Mouse (Mus musculus): ENCODE results near the gene Ube2j2. TPM values are rescaled to one million over a fixed set of nuclear protein-coding genes. Genes with fewer than 3 reads are reported as not detected.

Gene Ube2j2
- polyA plus RNA-seq, 1 experiment from 2014 or later: 115 TPM

- Histone ChIP-seq H3K9ac (no peak overlapping the region), H3K4me2 (no peak overlapping the region), H3K36me3 (peaks cover 14% of the 10 kb centered on the region), H3K4me3 (no peak overlapping the region), H3K4me1 (replicated peaks) (no peaks in the 10 kb centered on the region), H3K27me3 (no peaks in the 10 kb centered on the region), H3K9me3 (no peaks in the 10 kb centered on the region), H3K27ac (replicated peaks) (no peak overlapping the region)
- ATAC-seq (ENCODE audit: low FRiP score, low read depth): no peak
- WGBS: 90% methylated on average over 13 of the region's 13 CpGs
Observed at GRCm38 (mm10) chr4:155969043-155969653, 25.5 kb downstream of the Ube2j2 start.

GRCm38 (mm10) chr4:155970286-155970685, 26.7 kb downstream of the Ube2j2 start:
- ATAC-seq (ENCODE audit: low FRiP score, low read depth): no peak
- Histone ChIP-seq H3K9me3 (no peaks in the 10 kb centered on the region), H3K36me3 (peaks cover 9% of the 10 kb centered on the region), H3K27me3 (no peaks in the 10 kb centered on the region), H3K9ac (no peak overlapping the region), H3K4me2 (no peak overlapping the region), H3K27ac (replicated peaks) (no peak overlapping the region), H3K4me3 (no peak overlapping the region), H3K4me1 (replicated peaks) (no peaks in the 10 kb centered on the region)
- WGBS: 88% methylated on average over 5 of the region's 5 CpGs

GRCm38 (mm10) chr4:155972651-155973050, 29.0 kb downstream of the Ube2j2 start:
- H3K9ac ChIP-seq: no peak overlapping the region
- no peak for ATAC-seq (ENCODE audit: low FRiP score, low read depth)
- no peaks in the 10 kb centered on the region for H3K4me1 ChIP-seq (replicated peaks)
- no peaks in the 10 kb centered on the region for H3K9me3 ChIP-seq
- no peak overlapping the region for H3K4me2 ChIP-seq
- no peaks in the 10 kb centered on the region for H3K27me3 ChIP-seq
- H3K27ac ChIP-seq (replicated peaks): no peak overlapping the region
- H3K4me3 ChIP-seq: no peak overlapping the region
- 67% methylated on average over 6 of the region's 6 CpGs for WGBS
- no peaks in the 10 kb centered on the region for H3K36me3 ChIP-seq

- no peak for ATAC-seq (ENCODE audit: low FRiP score, low read depth)
- WGBS: 84% methylated on average over 2 of the region's 2 CpGs
- H3K27ac ChIP-seq (replicated peaks): no peak overlapping the region
- no peak overlapping the region for H3K9ac ChIP-seq
- no peak overlapping the region for H3K4me3 ChIP-seq
- H3K9me3 ChIP-seq: no peaks in the 10 kb centered on the region
- H3K36me3 ChIP-seq: no peaks in the 10 kb centered on the region
- H3K4me1 ChIP-seq (replicated peaks): no peaks in the 10 kb centered on the region
- no peak overlapping the region for H3K4me2 ChIP-seq
- no peaks in the 10 kb centered on the region for H3K27me3 ChIP-seq
Observed at GRCm38 (mm10) chr4:155973239-155973638, 29.6 kb downstream of the Ube2j2 start.

- Histone ChIP-seq H3K4me1 (replicated peaks) (no peaks in the 10 kb centered on the region), H3K27me3 (no peaks in the 10 kb centered on the region), H3K36me3 (no peaks in the 10 kb centered on the region), H3K27ac (replicated peaks) (no peak overlapping the region), H3K9me3 (no peaks in the 10 kb centered on the region), H3K4me3 (no peak overlapping the region), H3K4me2 (no peak overlapping the region), H3K9ac (no peak overlapping the region)
- 84% methylated on average over 12 of the region's 12 CpGs for WGBS
- ATAC-seq (ENCODE audit: low FRiP score, low read depth): no peak
Observed at GRCm38 (mm10) chr4:155981436-155982082, 37.9 kb downstream of the Ube2j2 start.

GRCm38 (mm10) chr4:155983788-155984187, 40.2 kb downstream of the Ube2j2 start:
- no peak for ATAC-seq (ENCODE audit: low FRiP score, low read depth)
- no peak overlapping the region for H3K9ac ChIP-seq

GRCm38 (mm10) chr4:155991211-155991907, 47.7 kb downstream of the Ube2j2 start:
- Histone ChIP-seq H3K9me3 (no peaks in the 10 kb centered on the region), H3K4me2 (peak overlapping the region; percentile 98), H3K4me1 (replicated peaks) (peaks cover 40% of the 10 kb centered on the region), H3K36me3 (no peaks in the 10 kb centered on the region), H3K4me3 (peak overlapping the region; percentile 80), H3K9ac (peak overlapping the region; percentile 79), H3K27ac (replicated peaks) (peak overlapping the region; percentile 96), H3K27me3 (no peaks in the 10 kb centered on the region)
- ATAC-seq (ENCODE audit: low FRiP score, low read depth): peak; percentile 13; the same call in 1 of the 2 replicates
- 87% methylated on average over 22 of the region's 22 CpGs for WGBS

More at GRCm38 (mm10) chr4:155983788-155984187, 40.2 kb downstream of the Ube2j2 start:
- Histone ChIP-seq H3K27me3 (no peaks in the 10 kb centered on the region), H3K4me1 (replicated peaks) (no peaks in the 10 kb centered on the region), H3K4me2 (no peak overlapping the region), H3K9me3 (no peaks in the 10 kb centered on the region), H3K4me3 (no peak overlapping the region), H3K36me3 (no peaks in the 10 kb centered on the region), H3K27ac (replicated peaks) (no peak overlapping the region)
- 9% methylated on average over 2 of the region's 2 CpGs for WGBS

GRCm38 (mm10) chr4:155991908-155992230, 48.2 kb downstream of the Ube2j2 start:
- 23% methylated on average over 37 of the region's 37 CpGs for WGBS
- Histone ChIP-seq H3K4me3 (peak overlapping the region; percentile 80), H3K9me3 (no peaks in the 10 kb centered on the region), H3K4me2 (peak overlapping the region; percentile 98), H3K27ac (replicated peaks) (peak overlapping the region; percentile 96), H3K27me3 (no peaks in the 10 kb centered on the region), H3K4me1 (replicated peaks) (peaks cover 40% of the 10 kb centered on the region), H3K9ac (peak overlapping the region; percentile 79), H3K36me3 (no peaks in the 10 kb centered on the region)
- peak; percentile 33 for ATAC-seq (ENCODE audit: low FRiP score, low read depth)

GRCm38 (mm10) chr4:155992241-155992905, 48.7 kb downstream of the Ube2j2 start, which contains the start of the genes B3galt6 and Sdf4:
Gene B3galt6, minus strand, starts transcription at chr4:155992649.
Gene Sdf4, plus strand, starts transcription at chr4:155992872.
- peak within 1 kb of the TSS; percentile 96 for H3K27ac ChIP-seq (replicated peaks)
- peak within 1 kb of the TSS; percentile 79 for H3K9ac ChIP-seq
- H3K27me3 ChIP-seq: no peaks in the 10 kb centered on the region
- H3K4me3 ChIP-seq: peak within 1 kb of the TSS; percentile 80
- WGBS: under 1% methylated on average over 99 of the region's 99 CpGs
- H3K4me2 ChIP-seq: peak within 1 kb of the TSS; percentile 98
- peak; percentile 85 for ATAC-seq (ENCODE audit: low FRiP score, low read depth)
- H3K36me3 ChIP-seq: 0 out of 2 replicates have a peak, but pooled peaks cover 3% of the 10 kb centered on the region
- peaks cover 40% of the 10 kb centered on the region for H3K4me1 ChIP-seq (replicated peaks)
- no peaks in the 10 kb centered on the region for H3K9me3 ChIP-seq

- under 1% methylated on average over 69 of the region's 70 CpGs for WGBS
- H3K4me3 ChIP-seq: peak overlapping the region; percentile 80
- peak overlapping the region; percentile 77 for H3K9ac ChIP-seq
- H3K27me3 ChIP-seq: no peaks in the 10 kb centered on the region
- H3K27ac ChIP-seq (replicated peaks): peak overlapping the region; percentile 96
- H3K9me3 ChIP-seq: no peaks in the 10 kb centered on the region
- H3K36me3 ChIP-seq: peaks cover 9% of the 10 kb centered on the region; the same call in 1 of the 2 replicates
- H3K4me1 ChIP-seq (replicated peaks): peaks cover 40% of the 10 kb centered on the region
- ATAC-seq (ENCODE audit: low FRiP score, low read depth): peak; percentile 87
- H3K4me2 ChIP-seq: peak overlapping the region; percentile 80
Observed at GRCm38 (mm10) chr4:155992906-155993547, 49.4 kb downstream of the Ube2j2 start.

- peaks cover 10% of the 10 kb centered on the region for H3K36me3 ChIP-seq
- H3K27me3 ChIP-seq: no peaks in the 10 kb centered on the region
- peak overlapping the region; percentile 80 for H3K4me3 ChIP-seq
- peak overlapping the region; percentile 96 for H3K27ac ChIP-seq (replicated peaks)
- WGBS: 6% methylated on average over 15 of the region's 15 CpGs
- no peaks in the 10 kb centered on the region for H3K9me3 ChIP-seq
- ATAC-seq (ENCODE audit: low FRiP score, low read depth): no peak
- H3K4me2 ChIP-seq: peak overlapping the region; percentile 80
- peak overlapping the region; percentile 77 for H3K9ac ChIP-seq
- peaks cover 40% of the 10 kb centered on the region for H3K4me1 ChIP-seq (replicated peaks)
Observed at GRCm38 (mm10) chr4:155993606-155994005, 50.0 kb downstream of the Ube2j2 start.

Data from hindbrain, embryonic 15.5 days (tissue).